Comparison of ENCODE assay signal across 7 mouse cellular contexts in genomic region chr5:76951106-76952027, GRCm38 (mm10). TPM values are rescaled to one million over a fixed set of nuclear protein-coding genes. Genes with fewer than 3 reads are reported as not detected.
DNase-seq lines count a peak whose midpoint lies in the region; ATAC-seq lines count a peak whose summit lies in the region.

Paics (plus strand) TSS chr5:76951307.
Ppat (minus strand) TSS chr5:76951578.

- H3K27me3 ChIP-seq in embryonic facial prominence, embryonic 10.5 days (replicated peaks; ENCODE audit: low read depth, poor library complexity, severe bottlenecking), result no peaks in the 10 kb centered on the region
- H3K27me3 ChIP-seq in limb, embryonic 10.5 days (ENCODE audit: low read depth, poor library complexity, severe bottlenecking), result no peaks in the 10 kb centered on the region
- H3K27me3 ChIP-seq in midbrain, embryonic 13.5 days, result no peaks in the 10 kb centered on the region

- peak within 1 kb of the TSS; percentile 82 for H3K4me3 ChIP-seq in embryonic facial prominence, embryonic 10.5 days
- peak within 1 kb of the TSS; percentile 85 for H3K4me3 ChIP-seq in limb, embryonic 10.5 days
- peak within 1 kb of the TSS; percentile 53 for H3K4me3 ChIP-seq in midbrain, embryonic 13.5 days (replicated peaks)

- peaks cover 46% of the 10 kb centered on the region for H3K4me1 ChIP-seq in embryonic facial prominence, embryonic 10.5 days
- peaks cover 43% of the 10 kb centered on the region for H3K4me1 ChIP-seq in limb, embryonic 10.5 days
- peaks cover 33% of the 10 kb centered on the region for H3K4me1 ChIP-seq in midbrain, embryonic 13.5 days (replicated peaks)

- WGBS in embryonic facial prominence, embryonic 10.5 days, result under 1% methylated on average over 81 of the region's 81 CpGs
- WGBS in limb, embryonic 10.5 days, result under 1% methylated on average over 81 of the region's 81 CpGs
- WGBS in midbrain, embryonic 13.5 days, result under 1% methylated on average over 81 of the region's 81 CpGs

- H3K27ac ChIP-seq in embryonic facial prominence, embryonic 10.5 days (replicated peaks), result peak within 1 kb of the TSS; percentile 94
- H3K27ac ChIP-seq in limb, embryonic 10.5 days, result peak within 1 kb of the TSS; percentile 93
- H3K27ac ChIP-seq in midbrain, embryonic 13.5 days, result peak within 1 kb of the TSS; percentile 83

- H3K36me3 ChIP-seq in embryonic facial prominence, embryonic 10.5 days (replicated peaks), result peaks cover 62% of the 10 kb centered on the region
- H3K36me3 ChIP-seq in limb, embryonic 10.5 days, result peaks cover 62% of the 10 kb centered on the region
- H3K36me3 ChIP-seq in midbrain, embryonic 13.5 days, result 0 out of 2 replicates have a peak, but pooled peaks cover 4% of the 10 kb centered on the region

- no peaks in the 10 kb centered on the region for H3K9me3 ChIP-seq in embryonic facial prominence, embryonic 10.5 days
- H3K9me3 ChIP-seq in limb, embryonic 10.5 days (replicated peaks), result no peaks in the 10 kb centered on the region
- H3K9me3 ChIP-seq in midbrain, embryonic 13.5 days, result no peaks in the 10 kb centered on the region

- ATAC-seq in granulocyte monocyte progenitor cell, adult 5-6 weeks (replicated peaks; ENCODE audit: poor library complexity, severe bottlenecking), result peak; percentile 84
- ATAC-seq in midbrain, embryonic 13.5 days, result peak; percentile 97

- H3K4me2 ChIP-seq in midbrain, embryonic 13.5 days (replicated peaks), result peak within 1 kb of the TSS; percentile 91

- H3K9ac ChIP-seq in midbrain, embryonic 13.5 days (replicated peaks), result peak within 1 kb of the TSS; percentile 68

- DNase-seq in adrenal gland, postnatal 10 days, result peak; percentile 99
- DNase-seq in embryonic facial prominence, embryonic 10.5 days (ENCODE audit: low spot score), result peak; percentile 99
- DNase-seq in kidney, adult 11 months, result peak; percentile 98
- peak; percentile 97 for DNase-seq in limb, embryonic 10.5 days (ENCODE audit: low spot score)
- peak; percentile 98 for DNase-seq in spleen, adult 12 weeks (ENCODE audit: low spot score)

RNA-seq across cellular contexts. Expression of gene Paics, which starts in this region (rescaled TPM):
- total RNA-seq in adrenal gland, postnatal 10 days (2021), result 100 to 1,000 TPM; 193 to 202 TPM
- polyA plus RNA-seq in embryonic facial prominence, embryonic 10.5 days (2016; fragmentation: Nextera tagmentation; extraction: Ambion mirVana), result 469 and 495 TPM in 2 replicates
- 266 and 303 TPM in 2 replicates for total RNA-seq in granulocyte monocyte progenitor cell, adult 5-6 weeks (2014; fragmentation: Nextera tagmentation)
- 463 and 482 TPM in 2 replicates for total RNA-seq in granulocyte monocyte progenitor cell, adult 5-6 weeks (2017)
- polyA plus RNA-seq in limb, embryonic 10.5 days (2016; fragmentation: Nextera tagmentation; extraction: Ambion mirVana), result 508 and 515 TPM in 2 replicates
- 204 and 205 TPM in 2 replicates for polyA plus RNA-seq in midbrain, embryonic 13.5 days (2015; fragmentation: Nextera tagmentation; extraction: Ambion mirVana)

RNA-seq across cellular contexts. Expression of gene Ppat, which starts in this region (rescaled TPM):
- total RNA-seq in adrenal gland, postnatal 10 days (2021), result 10 to 100 TPM; 22.4 to 27.0 TPM
- polyA plus RNA-seq in embryonic facial prominence, embryonic 10.5 days (2016; fragmentation: Nextera tagmentation; extraction: Ambion mirVana), result 53.0 and 56.5 TPM in 2 replicates
- total RNA-seq in granulocyte monocyte progenitor cell, adult 5-6 weeks (2014; fragmentation: Nextera tagmentation), result 45.5 and 46.1 TPM in 2 replicates
- 73.6 and 87.8 TPM in 2 replicates for total RNA-seq in granulocyte monocyte progenitor cell, adult 5-6 weeks (2017)
- polyA plus RNA-seq in limb, embryonic 10.5 days (2016; fragmentation: Nextera tagmentation; extraction: Ambion mirVana), result 51.2 and 62.1 TPM in 2 replicates
- 13.5 and 14.4 TPM in 2 replicates for polyA plus RNA-seq in midbrain, embryonic 13.5 days (2015; fragmentation: Nextera tagmentation; extraction: Ambion mirVana)

Comparison
In these comparisons a context has a peak if more than half of its experiments do, and no peak if none do; other contexts are left out.
1. Peak in every context shown above with its lines: DNase-seq, ATAC-seq, H3K4me3 ChIP-seq and H3K27ac ChIP-seq.